Mouse (Mus musculus) embryonic fibroblast, embryonic 13.5 days (primary cell): Measurements from ENCODE around the gene Dcdc2a. TPM values are rescaled to one million over a fixed set of nuclear protein-coding genes. Genes with fewer than 3 reads are reported as not detected.

Experiments
- H3K27ac ChIP-seq: 2 replicates; pipeline ENCODE4 v1.5.1; 2012; ENCODE audit warnings: low read length, control low read depth, inconsistent platforms; ENCODE audit not compliant: insufficient read depth
- H3K4me1 ChIP-seq: 2 replicates; pipeline ENCODE4 v1.6.1; 2011; ENCODE audit warnings: low read length; ENCODE audit not compliant: control insufficient read depth, insufficient read depth
- H3K4me3 ChIP-seq: 2 replicates; pipeline ENCODE4 v1.5.1; 2011; ENCODE audit warnings: mild to moderate bottlenecking, control low read depth, low read length; ENCODE audit not compliant: insufficient read depth
- CTCF ChIP-seq: IDR thresholded peaks from 2 replicates; pipeline ENCODE4 v1.5.1; 2011; ENCODE audit warnings: mild to moderate bottlenecking, control low read depth, low read length, moderate library complexity, borderline replicate concordance; ENCODE audit not compliant: insufficient read depth
- POLR2A ChIP-seq: IDR thresholded peaks from 2 replicates; pipeline ENCODE4 v1.6.1; 2011; ENCODE audit warnings: low read depth, mild to moderate bottlenecking, control low read depth, low read length, moderate library complexity
- polyA plus RNA-seq: library from polyadenylated mRNA; stranded (reverse); fragments of >200 nt; gene quantifications from 2 replicates; pipeline ENCODE4 v1.2.4, GENCODE M21; 2011; ENCODE audit warnings: low read depth; ENCODE audit not compliant: missing spikeins, insufficient read length

Dcdc2a gene
- polyA plus RNA-seq, 1 experiment: not detected

GRCm38 (mm10) chr13:25160804-25161203, 105.0 kb downstream of the Dcdc2a start:
- Histone ChIP-seq H3K4me1 (no peaks in the 10 kb centered on the region), H3K4me3 (no peak overlapping the region), H3K27ac (no peak overlapping the region)
- TF ChIP-seq POLR2A (no peak), CTCF (no peak)

- no peaks in the 10 kb centered on the region for H3K4me1 ChIP-seq
- TF ChIP-seq POLR2A (no peak), CTCF (no peak)
- H3K4me3 ChIP-seq: no peak overlapping the region
- H3K27ac ChIP-seq: no peak overlapping the region
These were observed 106.8 kb downstream of the Dcdc2a start for GRCm38 (mm10) chr13:25162594-25162993.

DNA sequence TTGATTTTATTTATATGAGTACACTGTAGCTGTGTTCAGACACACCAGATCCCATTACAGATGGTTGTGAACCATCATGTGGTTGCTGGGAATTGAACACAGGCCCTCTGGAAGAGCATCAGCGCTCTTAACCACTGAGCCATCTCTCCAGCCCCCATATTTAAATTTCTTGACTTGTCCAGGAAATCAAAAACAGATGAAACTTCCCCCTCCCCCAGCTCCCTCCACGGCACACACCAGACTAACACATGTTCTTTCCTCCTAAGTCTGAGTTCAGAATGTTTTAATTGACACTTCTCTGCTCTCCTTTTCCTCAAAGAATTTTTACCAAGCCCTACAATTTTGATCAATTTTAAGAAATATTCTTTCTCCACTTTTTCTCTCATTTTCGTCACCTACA, 113.1 kb downstream of the Dcdc2a start:
- Histone ChIP-seq H3K27ac (no peak overlapping the region), H3K4me3 (no peak overlapping the region), H3K4me1 (no peaks in the 10 kb centered on the region)
- TF ChIP-seq POLR2A (no peak), CTCF (no peak)

GRCm38 (mm10) chr13:25177835-25178234, 122.0 kb downstream of the Dcdc2a start:
- no peak overlapping the region for H3K4me3 ChIP-seq
- no peaks in the 10 kb centered on the region for H3K4me1 ChIP-seq
- no peak overlapping the region for H3K27ac ChIP-seq
- TF ChIP-seq CTCF: no peak
- TF ChIP-seq POLR2A: no peak

- H3K4me3 ChIP-seq: no peak overlapping the region
- no peak overlapping the region for H3K27ac ChIP-seq
- no peaks in the 10 kb centered on the region for H3K4me1 ChIP-seq
- TF ChIP-seq CTCF (no peak), POLR2A (no peak)
These were observed 122.6 kb downstream of the Dcdc2a start for GRCm38 (mm10) chr13:25178236-25179001.

- no peaks in the 10 kb centered on the region for H3K4me1 ChIP-seq
- H3K4me3 ChIP-seq: no peak overlapping the region
- TF ChIP-seq CTCF (no peak), POLR2A (no peak)
- no peak overlapping the region for H3K27ac ChIP-seq
These were observed 130.9 kb downstream of the Dcdc2a start for GRCm38 (mm10) chr13:25186436-25187325.

DNA sequence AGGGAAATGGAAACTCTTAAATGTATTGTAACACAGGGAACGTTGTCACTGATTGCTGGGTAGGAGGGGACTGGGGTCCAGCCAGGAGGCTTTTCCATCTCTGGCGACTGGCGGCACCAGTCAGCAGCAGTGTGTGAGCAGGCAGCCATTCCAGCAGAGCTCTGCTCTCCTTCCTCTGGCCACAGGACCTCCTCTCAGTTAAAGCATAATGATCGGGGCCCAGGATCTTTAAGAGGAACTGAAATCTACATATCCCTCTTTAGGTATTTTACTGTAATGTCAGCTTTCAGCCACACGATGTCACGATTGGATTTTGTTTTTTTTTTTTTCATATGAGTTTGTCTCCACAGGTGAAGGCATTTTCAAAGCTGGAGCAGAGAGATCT, 131.5 kb downstream of the Dcdc2a start:
- no peak overlapping the region for H3K27ac ChIP-seq
- TF ChIP-seq POLR2A: no peak
- no peak for TF ChIP-seq CTCF
- H3K4me1 ChIP-seq: no peaks in the 10 kb centered on the region
- H3K4me3 ChIP-seq: no peak overlapping the region

DNA sequence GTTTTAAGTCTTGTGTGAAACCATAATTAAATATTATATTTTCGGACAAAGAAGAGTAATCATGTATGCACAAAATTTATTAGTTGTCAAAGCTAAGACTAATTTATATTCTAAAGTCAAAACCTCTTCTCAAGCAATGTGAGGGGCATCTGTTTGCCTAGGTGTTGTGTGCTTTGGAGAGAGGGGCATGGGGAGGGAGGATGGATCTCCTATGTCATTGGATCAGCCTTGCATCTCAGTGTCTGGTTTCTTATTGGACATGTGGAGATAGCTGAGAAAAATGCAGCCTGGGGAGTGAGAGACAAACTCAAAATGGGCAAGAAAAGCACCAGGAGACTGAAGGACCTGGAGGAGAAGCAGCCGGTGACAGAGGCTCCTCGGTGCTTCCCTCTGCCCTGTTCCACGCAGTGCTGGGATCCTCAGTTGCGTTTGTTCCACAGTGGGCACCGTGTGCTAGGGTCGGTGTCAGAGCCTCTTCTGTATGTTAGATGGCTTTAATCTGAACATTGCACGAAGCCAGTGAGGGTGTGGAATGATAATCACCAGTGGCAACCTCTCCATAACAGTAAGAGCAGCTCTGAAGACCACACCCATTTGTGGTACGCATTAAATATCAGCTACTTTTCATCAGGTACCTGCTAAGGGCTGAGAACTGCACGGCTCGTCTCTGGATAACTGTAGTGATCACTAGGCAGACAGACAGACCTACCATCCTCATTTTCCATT, 133.8 kb downstream of the Dcdc2a start:
- TF ChIP-seq POLR2A (no peak), CTCF (no peak)
- H3K27ac ChIP-seq: no peak overlapping the region
- H3K4me3 ChIP-seq: no peak overlapping the region
- H3K4me1 ChIP-seq: no peaks in the 10 kb centered on the region

GRCm38 (mm10) chr13:25190218-25190617, 134.4 kb downstream of the Dcdc2a start:
- H3K4me1 ChIP-seq: no peaks in the 10 kb centered on the region
- no peak overlapping the region for H3K4me3 ChIP-seq
- H3K27ac ChIP-seq: no peak overlapping the region
- TF ChIP-seq CTCF (no peak), POLR2A (no peak)
